Mouse (Mus musculus) urinary bladder, adult 18-20 months (tissue): ENCODE results near the gene Wfdc18.
A peak's percentile ranks its signal among the peaks of the same experiment; 100 is the strongest.

Source experiments
- DNase-seq, 2 experiments: peaks; one replicate each; pipeline ENCODE4 v3.0.0; 2022; ENCODE audit warnings: low spot score in 2 of 2, mixed read lengths in 2 of 2

Wfdc18 gene

GRCm38 (mm10) chr11:83708715-83709114, at the start of gene Wfdc18:
Wfdc18 (plus strand) TSS chr11:83709015.
- no peak for DNase-seq

GRCm38 (mm10) chr11:83662204-83662603, 46.6 kb upstream of the Wfdc18 start, which contains the start of gene Ccl4:
Ccl4 (plus strand) TSS chr11:83662584.
- no peak for DNase-seq

- no peak for DNase-seq
These were observed 45.3 kb upstream of the Wfdc18 start for GRCm38 (mm10) chr11:83663532-83663931.

GRCm38 (mm10) chr11:83671743-83672142, 37.1 kb upstream of the Wfdc18 start:
- no peak for DNase-seq

GRCm38 (mm10) chr11:83675665-83676064, 33.1 kb upstream of the Wfdc18 start:
- DNase-seq, result no peak

GRCm38 (mm10) chr11:83689918-83690317, 18.9 kb upstream of the Wfdc18 start:
- no peak for DNase-seq

GRCm38 (mm10) chr11:83692008-83692407, 16.8 kb upstream of the Wfdc18 start:
- no peak for DNase-seq

GRCm38 (mm10) chr11:83703705-83704104, 5.1 kb upstream of the Wfdc18 start, which contains the start of gene Wfdc17:
Wfdc17 (plus strand) TSS chr11:83703991.
- DNase-seq, result no peak

GRCm38 (mm10) chr11:83709683-83710082, 868 bp downstream of the Wfdc18 start:
- no peak for DNase-seq

- no peak for DNase-seq
These were observed 3.9 kb downstream of the Wfdc18 start for GRCm38 (mm10) chr11:83712671-83713070.

- DNase-seq, result no peak
These were observed 5.1 kb downstream of the Wfdc18 start for GRCm38 (mm10) chr11:83713925-83714324.

- no peak for DNase-seq
These were observed 8.3 kb downstream of the Wfdc18 start for GRCm38 (mm10) chr11:83717042-83717665.

GRCm38 (mm10) chr11:83720766-83721165, 12.0 kb downstream of the Wfdc18 start:
- no peak for DNase-seq

- DNase-seq, result no peak
These were observed 20.1 kb downstream of the Wfdc18 start for GRCm38 (mm10) chr11:83728757-83729432.

- DNase-seq, result no peak
These were observed 22.3 kb downstream of the Wfdc18 start for GRCm38 (mm10) chr11:83731116-83731515.

GRCm38 (mm10) chr11:83733071-83733640, 24.3 kb downstream of the Wfdc18 start:
- DNase-seq, result no peak

- no peak for DNase-seq
These were observed 25.4 kb downstream of the Wfdc18 start for GRCm38 (mm10) chr11:83734215-83734614.

- no peak for DNase-seq
These were observed 27.1 kb downstream of the Wfdc18 start for GRCm38 (mm10) chr11:83735881-83736280.

- no peak for DNase-seq
These were observed 28.3 kb downstream of the Wfdc18 start for GRCm38 (mm10) chr11:83737109-83737558.

GRCm38 (mm10) chr11:83739241-83739640, 30.4 kb downstream of the Wfdc18 start:
- peak; percentile 48 to 60 for DNase-seq

- DNase-seq, result no peak
These were observed 31.7 kb downstream of the Wfdc18 start for GRCm38 (mm10) chr11:83740443-83740991.

GRCm38 (mm10) chr11:83741841-83742240, 33.0 kb downstream of the Wfdc18 start:
- no peak for DNase-seq
